Mouse (Mus musculus) liver, adult 2 months (tissue): ENCODE data around the gene Ptpdc1.

ENCODE experiments used
- CTCF ChIP-seq: fragments of 200-500 bp; IDR thresholded peaks from 2 replicates; pipeline ENCODE4 v1.5.1; 2011; ENCODE audit warnings: low read depth, low read length, control low read depth
- POLR2A ChIP-seq: fragments of 200-500 bp; IDR thresholded peaks from 2 replicates; pipeline ENCODE4 v1.6.1; 2011; ENCODE audit warnings: low read length, control low read depth; ENCODE audit not compliant: insufficient read depth; ENCODE audit errors: extremely low read depth

GRCm38 (mm10) chr13:48594605-48595004 is 30.9 kb downstream of the Ptpdc1 start:
- TF ChIP-seq POLR2A (no peak), CTCF (no peak)
